Comparison of ENCODE assay signal across 8 mouse cellular contexts in the genomic region with DNA sequence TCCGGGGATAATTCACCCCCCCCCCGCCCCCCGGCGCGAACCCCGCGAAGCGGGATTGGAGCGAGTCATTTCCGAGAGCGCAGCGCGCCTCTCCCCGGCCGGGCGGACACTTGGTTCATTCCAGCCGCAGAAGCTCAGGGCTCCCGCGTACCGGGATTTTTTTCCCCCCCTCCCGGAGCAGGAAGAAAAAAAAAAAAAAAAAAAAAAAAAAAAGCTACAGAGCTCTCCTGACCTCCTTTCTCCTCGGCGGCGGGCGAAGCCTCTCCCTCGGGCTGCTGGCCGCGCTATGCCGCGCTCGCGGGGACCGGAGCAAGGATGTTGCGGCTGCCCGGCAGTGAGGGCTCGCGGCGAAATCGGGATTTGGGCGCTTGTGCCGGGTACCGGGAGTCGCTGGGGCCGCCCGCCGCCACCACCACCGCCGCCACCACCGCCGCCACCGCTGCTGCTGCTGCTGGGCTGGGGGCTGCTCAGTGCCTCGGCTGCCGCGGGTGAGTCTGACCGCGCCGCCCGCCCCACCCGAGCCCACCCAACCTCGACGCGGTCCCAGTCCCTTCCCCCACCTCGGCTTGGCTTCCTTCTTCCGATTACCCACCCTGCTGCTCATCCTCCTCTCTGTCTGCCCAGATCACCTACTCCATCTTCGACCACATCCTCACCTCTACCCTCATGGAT. TPM values are rescaled to one million over a fixed set of nuclear protein-coding genes. Genes with fewer than 3 reads are reported as not detected.
DNase-seq lines count a peak whose midpoint lies in the region; ATAC-seq lines count a peak whose summit lies in the region.
"Had no signal": no experiment of that assay in that cellular context is flagged by ENCODE, and none has a peak within 500 bp of the region (broad histone marks: within the 10 kb centered on the region; RNA-seq: fewer than 3 reads in every experiment).

A gene (plus strand): TSS at position 74 of the 672 bp plus-strand sequence.

- DNase-seq in lung, postnatal 10 days = no peak
- DNase-seq in embryo, embryonic 10 days (ENCODE audit: low spot score) = peak; percentile 44
- no peak for DNase-seq in liver, embryonic 13.5 days
- no peak for DNase-seq in spleen, postnatal 36 days (ENCODE audit: low spot score in 2 of 2)

- peaks cover 70% of the 10 kb centered on the region for H3K27me3 ChIP-seq in lung, embryonic 15.5 days
- 0 out of 2 replicates have a peak, but pooled peaks cover 3% of the 10 kb centered on the region for H3K27me3 ChIP-seq in hindbrain, embryonic 16.5 days (replicated peaks; ENCODE audit: control insufficient read depth, insufficient read depth, low read length)
- H3K27me3 ChIP-seq in liver, embryonic 13.5 days = peaks cover 66% of the 10 kb centered on the region
- peaks cover 46% of the 10 kb centered on the region for H3K27me3 ChIP-seq in stomach, embryonic 14.5 days (ENCODE audit: control insufficient read depth, insufficient read depth, low read length)

- ATAC-seq in lung, embryonic 15.5 days (ENCODE audit: borderline replicate concordance, extremely low read depth, low FRiP score, low TSS enrichment) = no peak
- no peak for ATAC-seq in hindbrain, embryonic 16.5 days
- no peak for ATAC-seq in liver, embryonic 13.5 days (ENCODE audit: low read depth)
- ATAC-seq in stomach, embryonic 14.5 days (ENCODE audit: insufficient number of reproducible peaks, insufficient read depth, low FRiP score, low read depth) = no peak

- peak within 1 kb of the TSS; percentile 28 for H3K4me3 ChIP-seq in lung, embryonic 15.5 days
- H3K4me3 ChIP-seq in hindbrain, embryonic 16.5 days (ENCODE audit: low read length) = peak within 1 kb of the TSS; percentile 79
- peak within 1 kb of the TSS; percentile 14 for H3K4me3 ChIP-seq in liver, embryonic 13.5 days (replicated peaks)
- H3K4me3 ChIP-seq in stomach, embryonic 14.5 days (ENCODE audit: low read depth, low read length) = peak within 1 kb of the TSS; percentile 32
- H3K4me3 ChIP-seq: myocyte had no signal

- no peak within 1 kb of the TSS for H3K9ac ChIP-seq in lung, embryonic 15.5 days
- H3K9ac ChIP-seq in hindbrain, embryonic 16.5 days (ENCODE audit: low read depth, low read length) = peak within 1 kb of the TSS; percentile 88
- H3K9ac ChIP-seq in liver, embryonic 13.5 days = no peak within 1 kb of the TSS
- H3K9ac ChIP-seq in stomach, embryonic 14.5 days (replicated peaks; ENCODE audit: low read depth, low read length) = no peak within 1 kb of the TSS

- H3K9me3 ChIP-seq in lung, embryonic 15.5 days = no peaks in the 10 kb centered on the region
- no peaks in the 10 kb centered on the region for H3K9me3 ChIP-seq in hindbrain, embryonic 16.5 days (ENCODE audit: control insufficient read depth, low read length)
- no peaks in the 10 kb centered on the region for H3K9me3 ChIP-seq in liver, embryonic 13.5 days (replicated peaks)
- H3K9me3 ChIP-seq in stomach, embryonic 14.5 days (ENCODE audit: control insufficient read depth, low read depth, low read length) = no peaks in the 10 kb centered on the region

- WGBS in lung, embryonic 15.5 days = under 1% methylated on average over 44 of the region's 65 CpGs
- under 1% methylated on average over 51 of the region's 65 CpGs for WGBS in hindbrain, embryonic 16.5 days
- WGBS in liver, embryonic 13.5 days (ENCODE audit: insufficient replicate concordance) = 2% methylated on average over 61 of the region's 65 CpGs
- under 1% methylated on average over 55 of the region's 65 CpGs for WGBS in stomach, embryonic 14.5 days

- peak within 1 kb of the TSS; percentile 57 for H3K4me2 ChIP-seq in lung, embryonic 15.5 days
- H3K4me2 ChIP-seq in hindbrain, embryonic 16.5 days (ENCODE audit: low read length) = peak within 1 kb of the TSS; percentile 80
- peak within 1 kb of the TSS; percentile 17; the same call in 1 of the 2 replicates for H3K4me2 ChIP-seq in liver, embryonic 13.5 days
- H3K4me2 ChIP-seq in stomach, embryonic 14.5 days (replicated peaks; ENCODE audit: low read depth, low read length) = peak within 1 kb of the TSS; percentile 60

- no peak within 1 kb of the TSS for H3K27ac ChIP-seq in lung, embryonic 15.5 days
- H3K27ac ChIP-seq in hindbrain, embryonic 16.5 days (ENCODE audit: low read depth, low read length) = peak within 1 kb of the TSS; percentile 90
- H3K27ac ChIP-seq in liver, embryonic 13.5 days = no peak within 1 kb of the TSS
- H3K27ac ChIP-seq in stomach, embryonic 14.5 days (ENCODE audit: low read length) = no peak within 1 kb of the TSS

- H3K36me3 ChIP-seq in lung, embryonic 15.5 days = no peaks in the 10 kb centered on the region
- H3K36me3 ChIP-seq in hindbrain, embryonic 16.5 days (ENCODE audit: control insufficient read depth, insufficient read depth, low read length) = no peaks in the 10 kb centered on the region
- no peaks in the 10 kb centered on the region for H3K36me3 ChIP-seq in liver, embryonic 13.5 days
- H3K36me3 ChIP-seq in stomach, embryonic 14.5 days (ENCODE audit: control insufficient read depth, insufficient read depth, low read length) = no peaks in the 10 kb centered on the region

- H3K4me1 ChIP-seq in lung, embryonic 15.5 days = peaks cover 8% of the 10 kb centered on the region; the same call in 1 of the 2 replicates
- H3K4me1 ChIP-seq in hindbrain, embryonic 16.5 days (ENCODE audit: control insufficient read depth, insufficient read depth, low read depth, low read length) = peaks cover 31% of the 10 kb centered on the region
- H3K4me1 ChIP-seq in liver, embryonic 13.5 days (replicated peaks) = no peaks in the 10 kb centered on the region
- H3K4me1 ChIP-seq in stomach, embryonic 14.5 days (ENCODE audit: control insufficient read depth, insufficient read depth, low read length) = 0 out of 2 replicates have a peak, but pooled peaks cover 4% of the 10 kb centered on the region

RNA-seq across cellular contexts. Expression of the gene that starts here (rescaled TPM):
- 0.06 and 0.21 TPM in 2 replicates for polyA plus RNA-seq in lung, embryonic 15.5 days (2015; fragmentation: Nextera tagmentation; extraction: Ambion mirVana)
- polyA plus RNA-seq in hindbrain, embryonic 16.5 days (2015; fragmentation: Nextera tagmentation; extraction: Ambion mirVana) = 9.9 and 11.2 TPM in 2 replicates
- 0.02 TPM in 1 of 2 replicates, not detected in the other for polyA plus RNA-seq in liver, embryonic 13.5 days (2015; fragmentation: Nextera tagmentation; extraction: Ambion mirVana)
- 0.36 and 0.39 TPM in 2 replicates for polyA plus RNA-seq in stomach, embryonic 14.5 days (2014; fragmentation: Nextera tagmentation; extraction: Ambion mirVana)
- polyA plus RNA-seq: myocyte had no signal

Comparison
In these comparisons a context has a peak if more than half of its experiments do, and no peak if none do; other contexts are left out.
1. H3K4me2 ChIP-seq: peak in every context shown above with its lines; median percentile 80 in hindbrain, embryonic 16.5 days; 60 in stomach, embryonic 14.5 days; 57 in lung, embryonic 15.5 days; 17 in liver, embryonic 13.5 days.
2. H3K4me3 ChIP-seq: peak in every context shown above with its lines; median percentile 79 in hindbrain, embryonic 16.5 days; 32 in stomach, embryonic 14.5 days; 28 in lung, embryonic 15.5 days; 14 in liver, embryonic 13.5 days.